Mouse (Mus musculus) liver, postnatal 0 days (tissue): ENCODE data around the gene Cmc1. TPM values are rescaled to one million over a fixed set of nuclear protein-coding genes. Genes with fewer than 3 reads are reported as not detected.

Experiments
- ATAC-seq: fragments of 200-750 bp; cut with Nextera tagmentation; 2 replicates; pipeline ENCODE4 v1.8.0; 2017; ENCODE audit warnings: mild to moderate bottlenecking, moderate library complexity
- DNase-seq: peaks from one replicate; pipeline ENCODE4 v3.0.0-alpha.2; 2016
- H3K27ac ChIP-seq: fragments of 300-500 bp; sonication (generic); 2 replicates; pipeline ENCODE4 v1.5.1; 2014; ENCODE audit warnings: antibody characterized with exemption, moderate library complexity, mild to moderate bottlenecking, low read depth
- H3K27me3 ChIP-seq: fragments of 300-500 bp; sonication (generic); 2 replicates; pipeline ENCODE4 v1.6.1; 2014; ENCODE audit warnings: low read length, control low read depth, mixed read lengths; ENCODE audit not compliant: insufficient read depth
- H3K36me3 ChIP-seq: fragments of 300-500 bp; sonication (generic); replicated peaks from 2 replicates; pipeline ENCODE4 v1.6.1; 2014; ENCODE audit warnings: mild to moderate bottlenecking, control low read depth, low read length, moderate library complexity, mixed read lengths; ENCODE audit not compliant: insufficient read depth
- H3K4me1 ChIP-seq: fragments of 300-500 bp; sonication (generic); 2 replicates; pipeline ENCODE4 v1.6.1; 2014; ENCODE audit warnings: antibody characterized with exemption, mild to moderate bottlenecking, control low read depth; ENCODE audit not compliant: insufficient read depth
- H3K4me2 ChIP-seq: fragments of 300-500 bp; sonication (generic); 2 replicates; pipeline ENCODE4 v1.6.1; 2014; ENCODE audit warnings: low read depth, mild to moderate bottlenecking, low read length, moderate library complexity, mixed read lengths
- H3K4me3 ChIP-seq: fragments of 300-500 bp; sonication (generic); 2 replicates; pipeline ENCODE4 v1.5.1; 2014; ENCODE audit warnings: low read depth, low read length
- H3K9ac ChIP-seq: fragments of 300-500 bp; sonication (generic); replicated peaks from 2 replicates; pipeline ENCODE4 v1.6.1; 2014; ENCODE audit warnings: mild to moderate bottlenecking, moderate library complexity
- H3K9me3 ChIP-seq: fragments of 300-500 bp; sonication (generic); 2 replicates; pipeline ENCODE4 v1.6.1; 2016; ENCODE audit warnings: mild to moderate bottlenecking, control low read depth, low read length, mixed read lengths
- CTCF ChIP-seq: sonication (generic); IDR thresholded peaks from 2 replicates; pipeline ENCODE4 v1.5.1; 2016; ENCODE audit warnings: antibody characterized with exemption, low read depth
- EP300 ChIP-seq: IDR thresholded peaks from 2 replicates; pipeline ENCODE4 v1.6.1; 2016; ENCODE audit warnings: antibody characterized with exemption, low read depth, mild to moderate bottlenecking
- WGBS: fragments of 180-500 bp; shearing (Covaris S2); extraction: QIAGEN DNeasy Blood & Tissue Kit; methylation state at CpG from one replicate; pipeline ENCODE4 v1.1.7; 2014; ENCODE audit not compliant: insufficient replicate concordance; 5-methylcytosine and 5-hydroxymethylcytosine counted together
- polyA plus RNA-seq: library from polyadenylated mRNA; unstranded; fragments of >200 nt; fragmentation: Nextera tagmentation; extraction: Ambion mirVana; gene quantifications from 2 replicates; pipeline ENCODE4 v1.2.1, GENCODE M21; 2015

The Cmc1 gene
- polyA plus RNA-seq, 1 experiment from 2014 or later = 40.0 TPM

- ATAC-seq (peak; percentile 81), DNase-seq (no peak)
- Histone ChIP-seq H3K27ac (no peak overlapping the region), H3K4me2 (peak overlapping the region; percentile 14), H3K9me3 (no peaks in the 10 kb centered on the region), H3K4me1 (no peaks in the 10 kb centered on the region), H3K36me3 (peaks cover 18% of the 10 kb centered on the region), H3K27me3 (no peaks in the 10 kb centered on the region), H3K4me3 (no peak overlapping the region), H3K9ac (no peak overlapping the region)
- TF ChIP-seq EP300 = peak; percentile 34; the same call in 1 of the 2 replicates
- no peak for TF ChIP-seq CTCF
- 58% methylated on average over 5 of the region's 5 CpGs for WGBS
These were observed 77.9 kb downstream of the Cmc1 start for GRCm38 (mm10) chr9:118072101-118072500.

GRCm38 (mm10) chr9:118071337-118071736, 78.6 kb downstream of the Cmc1 start:
- WGBS = 72% methylated on average over 3 of the region's 3 CpGs
- ATAC-seq (no peak), DNase-seq (no peak)
- Histone ChIP-seq H3K9ac (no peak overlapping the region), H3K27me3 (no peaks in the 10 kb centered on the region), H3K4me3 (no peak overlapping the region), H3K4me1 (no peaks in the 10 kb centered on the region), H3K4me2 (no peak overlapping the region), H3K27ac (no peak overlapping the region), H3K9me3 (no peaks in the 10 kb centered on the region), H3K36me3 (peaks cover 21% of the 10 kb centered on the region)
- no peak for TF ChIP-seq EP300
- no peak for TF ChIP-seq CTCF

GRCm38 (mm10) chr9:118070442-118070841, 79.5 kb downstream of the Cmc1 start:
- Histone ChIP-seq H3K36me3 (peaks cover 30% of the 10 kb centered on the region), H3K4me2 (no peak overlapping the region), H3K4me1 (no peaks in the 10 kb centered on the region), H3K27me3 (no peaks in the 10 kb centered on the region), H3K27ac (no peak overlapping the region), H3K9ac (no peak overlapping the region), H3K9me3 (no peaks in the 10 kb centered on the region), H3K4me3 (no peak overlapping the region)
- DNase-seq (no peak), ATAC-seq (no peak)
- 85% methylated on average over 6 of the region's 6 CpGs for WGBS
- TF ChIP-seq CTCF (no peak), EP300 (no peak)

GRCm38 (mm10) chr9:118059101-118059500, 90.9 kb downstream of the Cmc1 start:
- H3K4me3 ChIP-seq = no peak overlapping the region
- DNase-seq (no peak), ATAC-seq (no peak)
- no peak overlapping the region for H3K9ac ChIP-seq
- H3K4me1 ChIP-seq = no peaks in the 10 kb centered on the region
- 89% methylated on average over 3 of the region's 3 CpGs for WGBS
- no peaks in the 10 kb centered on the region for H3K27me3 ChIP-seq
- no peaks in the 10 kb centered on the region for H3K9me3 ChIP-seq
- H3K36me3 ChIP-seq = peaks cover 52% of the 10 kb centered on the region
- TF ChIP-seq CTCF (no peak), EP300 (no peak)
- H3K4me2 ChIP-seq = no peak overlapping the region
- H3K27ac ChIP-seq = no peak overlapping the region

GRCm38 (mm10) chr9:118053286-118053685, 96.7 kb downstream of the Cmc1 start:
- no peak overlapping the region for H3K4me3 ChIP-seq
- H3K9ac ChIP-seq = no peak overlapping the region
- H3K27ac ChIP-seq = no peak overlapping the region
- peaks cover 52% of the 10 kb centered on the region for H3K36me3 ChIP-seq
- no peak for DNase-seq
- TF ChIP-seq CTCF (peak; percentile 71), EP300 (no peak)
- H3K9me3 ChIP-seq = no peaks in the 10 kb centered on the region
- no peaks in the 10 kb centered on the region for H3K27me3 ChIP-seq
- ATAC-seq = no peak
- H3K4me1 ChIP-seq = no peaks in the 10 kb centered on the region
- 35% methylated on average over 1 of the region's 1 CpGs for WGBS
- H3K4me2 ChIP-seq = no peak overlapping the region

- Histone ChIP-seq H3K27me3 (no peaks in the 10 kb centered on the region), H3K27ac (no peak overlapping the region), H3K9ac (no peak overlapping the region), H3K4me2 (no peak overlapping the region), H3K36me3 (peaks cover 9% of the 10 kb centered on the region), H3K4me3 (no peak overlapping the region), H3K9me3 (no peaks in the 10 kb centered on the region), H3K4me1 (peaks cover 12% of the 10 kb centered on the region)
- no peak for ATAC-seq
- 52% methylated on average over 1 of the region's 1 CpGs for WGBS
- no peak for TF ChIP-seq CTCF
- no peak for TF ChIP-seq EP300
- DNase-seq = no peak
These were observed 104.9 kb downstream of the Cmc1 start for GRCm38 (mm10) chr9:118045011-118045533.

GRCm38 (mm10) chr9:118043581-118043980, 106.4 kb downstream of the Cmc1 start:
- no peaks in the 10 kb centered on the region for H3K9me3 ChIP-seq
- H3K27ac ChIP-seq = no peak overlapping the region
- ATAC-seq = no peak
- no peak overlapping the region for H3K9ac ChIP-seq
- TF ChIP-seq EP300 = no peak
- TF ChIP-seq CTCF = no peak
- no peaks in the 10 kb centered on the region for H3K27me3 ChIP-seq
- H3K36me3 ChIP-seq = peaks cover 4% of the 10 kb centered on the region
- 89% methylated on average over 3 of the region's 3 CpGs for WGBS
- H3K4me2 ChIP-seq = no peak overlapping the region
- no peak for DNase-seq
- H3K4me3 ChIP-seq = no peak overlapping the region
- H3K4me1 ChIP-seq = peaks cover 15% of the 10 kb centered on the region
